15 mouse cellular contexts compared by ENCODE assay signal in the genomic region with DNA sequence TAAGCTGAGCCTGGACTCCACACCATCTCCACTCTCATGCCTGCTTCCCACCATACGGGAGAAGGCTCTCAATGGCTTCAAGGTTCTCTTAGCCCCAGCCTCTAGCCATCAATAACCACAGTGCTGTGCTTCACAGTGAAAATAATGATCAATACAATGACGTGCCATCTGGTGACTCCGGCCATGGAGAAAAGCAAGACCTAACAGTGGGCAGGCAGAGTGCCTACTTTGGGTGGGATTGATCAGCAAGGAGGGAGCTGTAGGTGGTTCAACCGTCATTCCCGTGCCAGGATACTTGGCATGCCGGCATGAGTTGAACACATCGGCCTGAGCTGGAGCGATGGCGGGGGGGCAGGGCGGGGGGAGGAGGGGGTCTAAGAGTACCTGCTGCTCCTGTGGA. TPM values are rescaled to one million over a fixed set of nuclear protein-coding genes. Genes with fewer than 3 reads are reported as not detected.
DNase-seq lines count a peak whose midpoint lies in the region; ATAC-seq and TF ChIP-seq lines count a peak whose summit lies in the region.
"Had no signal": no experiment of that assay in that cellular context is flagged by ENCODE, and none has a peak within 500 bp of the region (broad histone marks: within the 10 kb centered on the region; RNA-seq: fewer than 3 reads in every experiment).

No protein-coding gene starts in this region.

- H3K79me2 ChIP-seq in MEL (ENCODE audit: control insufficient read depth, insufficient read depth, low read length, poor library complexity): no peaks in the 10 kb centered on the region

- H3K27me3 ChIP-seq in heart, embryonic 12.5 days (replicated peaks): peaks cover 37% of the 10 kb centered on the region
- H3K27me3 ChIP-seq in G1E (ENCODE audit: insufficient read depth, low read length) (no peaks in the 10 kb centered on the region), MEL (ENCODE audit: control insufficient read depth in 1 of 2, insufficient read depth in 2 of 2, low read length in 2 of 2) (no peaks in the 10 kb centered on the region)
- no peaks in the 10 kb centered on the region for H3K27me3 ChIP-seq in liver, postnatal 0 days (ENCODE audit: insufficient read depth, low read length)
- H3K27me3 ChIP-seq: neural tube, embryonic 13.5 days had no signal

- TF ChIP-seq CTCF in G1E (IDR thresholded peaks at IDR 0.05; ENCODE audit: low read depth, low read length) (no peak), MEL (IDR thresholded peaks at IDR 0.05 in 2 of 3, conservative IDR thresholded peaks at IDR 0.05 in 1 of 3; ENCODE audit: control insufficient read depth in 1 of 3, insufficient read depth in 1 of 3, low read depth in 2 of 3, low read length in 3 of 3, poor library complexity in 1 of 3, severe bottlenecking in 1 of 3) (no peak)
- TF ChIP-seq CTCF in liver, postnatal 0 days (IDR thresholded peaks at IDR 0.05; ENCODE audit: low read depth): no peak

- 0 out of 2 replicates have a peak overlapping the region, but pooled peaks have one; percentile 11 for H3K4me2 ChIP-seq in heart, embryonic 12.5 days
- no peak overlapping the region for H3K4me2 ChIP-seq in liver, postnatal 0 days (ENCODE audit: low read depth, low read length)
- H3K4me2 ChIP-seq: neural tube, embryonic 13.5 days had no signal

- ATAC-seq in heart, embryonic 12.5 days (ENCODE audit: insufficient number of reproducible peaks, low FRiP score): no peak
- no peak for ATAC-seq in G1E (ENCODE audit: extremely low read depth, insufficient number of reproducible peaks, low FRiP score, poor library complexity, severe bottlenecking)
- ATAC-seq in liver, postnatal 0 days: no peak; the same call in 1 of the 2 replicates
- ATAC-seq: CD4-positive, CD25-positive, alpha-beta regulatory T cell, adult 4 months; forebrain, embryonic 16.5 days had no signal

- TF ChIP-seq RAD21 in MEL (IDR thresholded peaks at IDR 0.05; ENCODE audit: low read depth, low read length): no peak

- no peaks in the 10 kb centered on the region for H3K36me3 ChIP-seq in heart, embryonic 12.5 days
- H3K36me3 ChIP-seq in G1E (replicated peaks) (peaks cover 46% of the 10 kb centered on the region), MEL (ENCODE audit: control insufficient read depth in 1 of 2, insufficient read depth in 2 of 2, low read length in 2 of 2) (peaks cover 0 to 26% of the 10 kb centered on the region in 2 experiments; a peak in 2 of 4 replicates)
- H3K36me3 ChIP-seq in liver, postnatal 0 days (replicated peaks; ENCODE audit: insufficient read depth, low read length): no peaks in the 10 kb centered on the region
- H3K36me3 ChIP-seq: neural tube, embryonic 13.5 days had no signal

- H3K4me3 ChIP-seq in heart, embryonic 12.5 days: no peak overlapping the region
- H3K4me3 ChIP-seq in G1E (ENCODE audit: low read depth, low read length) (peak overlapping the region; percentile 65; the same call in 1 of the 2 replicates), MEL (ENCODE audit: control insufficient read depth in 1 of 2, insufficient read depth in 1 of 2, low read depth in 2 of 2, low read length in 2 of 2) (no peak overlapping the region)
- no peak overlapping the region for H3K4me3 ChIP-seq in liver, postnatal 0 days (ENCODE audit: low read depth, low read length)
- H3K4me3 ChIP-seq: heart, adult 2 months; neural tube, embryonic 13.5 days had no signal

- no peaks in the 10 kb centered on the region for H3K9me3 ChIP-seq in heart, embryonic 12.5 days (replicated peaks)
- no peaks in the 10 kb centered on the region for H3K9me3 ChIP-seq in G1E (replicated peaks)
- no peaks in the 10 kb centered on the region for H3K9me3 ChIP-seq in MEL (replicated peaks; ENCODE audit: insufficient read depth, low read length)
- no peaks in the 10 kb centered on the region for H3K9me3 ChIP-seq in liver, postnatal 0 days (ENCODE audit: low read length)
- H3K9me3 ChIP-seq: neural tube, embryonic 13.5 days had no signal

- no peak for TF ChIP-seq EP300 in MEL (IDR thresholded peaks at IDR 0.05; ENCODE audit: low read depth in 1 of 2, low read length in 2 of 2)
- no peak for TF ChIP-seq EP300 in liver, postnatal 0 days (IDR thresholded peaks at IDR 0.05; ENCODE audit: low read depth)

- no peak for TF ChIP-seq POLR2A in MEL (IDR thresholded peaks at IDR 0.05; ENCODE audit: control insufficient read depth in 1 of 2, insufficient read depth in 1 of 2, low read depth in 1 of 2, low read length in 2 of 2, poor library complexity in 1 of 2)

- H3K9ac ChIP-seq in heart, embryonic 12.5 days: no peak overlapping the region
- no peak overlapping the region for H3K9ac ChIP-seq in MEL (ENCODE audit: control insufficient read depth, low read depth, low read length, poor library complexity, severe bottlenecking)
- no peak overlapping the region for H3K9ac ChIP-seq in liver, postnatal 0 days (replicated peaks)
- H3K9ac ChIP-seq: liver, embryonic 14.5 days; neural tube, embryonic 13.5 days had no signal

- intact Hi-C loops in heart, postnatal 10 days (cut with DNase I): no loop called here

- no peak overlapping the region for H3K27ac ChIP-seq in heart, embryonic 12.5 days (ENCODE audit: poor library complexity, severe bottlenecking)
- H3K27ac ChIP-seq in MEL (ENCODE audit: control insufficient read depth, low read depth, low read length): peak overlapping the region; percentile 41; the same call in 1 of the 2 replicates
- H3K27ac ChIP-seq in liver, postnatal 0 days (ENCODE audit: low read depth): peak overlapping the region; percentile 66
- H3K27ac ChIP-seq: heart, adult 2 months; liver, embryonic 14.5 days; neural tube, embryonic 13.5 days had no signal

- WGBS in heart, embryonic 12.5 days: 55% methylated on average over 10 of the region's 10 CpGs
- 62% methylated on average over 10 of the region's 10 CpGs for WGBS in liver, postnatal 0 days (ENCODE audit: insufficient replicate concordance)

- H3K4me1 ChIP-seq in heart, embryonic 12.5 days (replicated peaks): peaks cover 19% of the 10 kb centered on the region
- H3K4me1 ChIP-seq in G1E (ENCODE audit: insufficient read depth, low read depth, low read length) (peaks cover 93% of the 10 kb centered on the region), MEL (ENCODE audit: control insufficient read depth in 1 of 2, insufficient read depth in 2 of 2, low read length in 2 of 2) (peaks cover 23 to 33% of the 10 kb centered on the region in 2 experiments)
- peaks cover 45% of the 10 kb centered on the region for H3K4me1 ChIP-seq in liver, postnatal 0 days (ENCODE audit: insufficient read depth)

- DNase-seq in heart, postnatal 10 days: no peak
- no peak for DNase-seq in G1E (ENCODE audit: low spot score)
- no peak for DNase-seq in MEL (ENCODE audit: low read depth, low spot score)
- no peak for DNase-seq in liver, postnatal 0 days
- DNase-seq in urinary bladder, adult 18-20 months (ENCODE audit: low spot score in 2 of 2): no peak
- DNase-seq in urinary bladder, postnatal 36 days (ENCODE audit: low spot score in 2 of 2): no peak
- DNase-seq: adrenal gland, postnatal 36 days; cerebellum, postnatal 25 days; thymus, adult 2 months had no signal

TF ChIP-seq in MEL, 35 proteins besides CTCF, POLR2A, EP300 and RAD21:
- TF ChIP-seq UBTF (IDR thresholded peaks at IDR 0.05; ENCODE audit: borderline replicate concordance, insufficient read depth, low read depth, low read length): no peak
- no peak for TF ChIP-seq CHD2 (IDR thresholded peaks at IDR 0.05; ENCODE audit: low read length)
- no peak for TF ChIP-seq ZC3H11A (IDR thresholded peaks at IDR 0.05; ENCODE audit: low read depth, low read length)
- no peak for TF ChIP-seq KAT2A (conservative IDR thresholded peaks at IDR 0.05; ENCODE audit: low read depth, low read length)
- TF ChIP-seq NRF1 (IDR thresholded peaks at IDR 0.05; ENCODE audit: insufficient read depth, low read depth, low read length, poor library complexity, severe bottlenecking): no peak
- no peak for TF ChIP-seq NELFE (IDR thresholded peaks at IDR 0.05; ENCODE audit: low read depth, low read length)
- TF ChIP-seq SMC3 (IDR thresholded peaks at IDR 0.05; ENCODE audit: low read depth, low read length): no peak
- no peak for TF ChIP-seq ETS1 (IDR thresholded peaks at IDR 0.05; ENCODE audit: low read depth, low read length)
- TF ChIP-seq MAX (IDR thresholded peaks at IDR 0.05; ENCODE audit: low read length): no peak
- no peak for TF ChIP-seq GABPA (IDR thresholded peaks at IDR 0.05; ENCODE audit: low read depth, low read length)
- no peak for TF ChIP-seq ZMIZ1 (IDR thresholded peaks at IDR 0.05; ENCODE audit: low read depth, low read length)
- no peak for TF ChIP-seq TBP (IDR thresholded peaks at IDR 0.05; ENCODE audit: low read depth, low read length)
- TF ChIP-seq MYB (IDR thresholded peaks at IDR 0.05; ENCODE audit: low read depth, low read length): no peak
- no peak for TF ChIP-seq ZKSCAN1 (IDR thresholded peaks at IDR 0.05; ENCODE audit: low read depth, low read length)
- no peak for TF ChIP-seq RCOR1 (IDR thresholded peaks at IDR 0.05; ENCODE audit: low read depth, low read length)
- no peak for TF ChIP-seq HCFC1 (IDR thresholded peaks at IDR 0.05; ENCODE audit: low read depth, low read length)
- TF ChIP-seq CHD1 (IDR thresholded peaks at IDR 0.05; ENCODE audit: low read depth, low read length): no peak
- TF ChIP-seq ZNF384 (IDR thresholded peaks at IDR 0.05; ENCODE audit: low read depth, low read length): no peak
- no peak for TF ChIP-seq MAZ (IDR thresholded peaks at IDR 0.05; ENCODE audit: low read depth, low read length)
- no peak for TF ChIP-seq SIN3A (IDR thresholded peaks at IDR 0.05; ENCODE audit: low read length)

RNA-seq across cellular contexts. Expression of a gene that starts 40.3 kb away (rescaled TPM):
- 0.85 and 1.00 TPM in 2 replicates for polyA plus RNA-seq in heart, embryonic 12.5 days (2016; fragmentation: Nextera tagmentation; extraction: Ambion mirVana)
- 100 to 1,000 TPM in 1 of 2 experiments, 10 to 100 TPM in 1; 25.5 to 199 TPM for total RNA-seq in heart, postnatal 10 days (2021)
- 35.0 and 45.5 TPM in 2 replicates for total RNA-seq in G1E (2014; fragmentation: Nextera tagmentation)
- total RNA-seq in G1E (2017): 9.7 and 10.6 TPM in 2 replicates
- 18.4 and 20.0 TPM in 2 replicates for polyA plus RNA-seq in G1E (2012)
- 0.04 and 0.07 TPM in 2 replicates for total RNA-seq in MEL (2012; rRNA removed)
- under 1 TPM in 1 of 2 experiments, not detected in 1; 0.72 TPM for polyA plus RNA-seq in MEL (2012; ENCODE audit: insufficient read depth in 1 of 2, insufficient read length in 2 of 2, low read depth in 1 of 2, low replicate concordance in 2 of 2, missing spikeins in 1 of 2)
- polyA plus RNA-seq in liver, postnatal 0 days (2015; fragmentation: Nextera tagmentation; extraction: Ambion mirVana): 2.2 and 2.5 TPM in 2 replicates
- polyA plus RNA-seq: CD4-positive, CD25-positive, alpha-beta regulatory T cell, adult 4 months had no signal
